Mouse (Mus musculus) midbrain, embryonic 12.5 days (tissue): ENCODE results near the gene Magi1. TPM values are rescaled to one million over a fixed set of nuclear protein-coding genes. Genes with fewer than 3 reads are reported as not detected.
"Not testable (repeated sequence)": the region's sequence is repeated elsewhere in the genome, so short reads cannot be mapped to it uniquely, and the experiment has no call there.

Experiments
- ATAC-seq: fragments of 200-750 bp; cut with Nextera tagmentation; 2 replicates; pipeline ENCODE4 v1.8.0; 2017; ENCODE audit warnings: low read depth, moderate TSS enrichment, moderate library complexity; ENCODE audit not compliant: low FRiP score
- H3K27ac ChIP-seq: fragments of 300-500 bp; sonication (generic); replicated peaks from 2 replicates; pipeline ENCODE4 v1.5.1; 2016; ENCODE audit warnings: mild to moderate bottlenecking
- H3K27me3 ChIP-seq: fragments of 300-500 bp; sonication (generic); 2 replicates; pipeline ENCODE4 v1.6.1; 2016; ENCODE audit warnings: mild to moderate bottlenecking
- H3K36me3 ChIP-seq: fragments of 300-500 bp; sonication (generic); 2 replicates; pipeline ENCODE4 v1.6.1; 2016
- H3K4me1 ChIP-seq: fragments of 300-500 bp; sonication (generic); 2 replicates; pipeline ENCODE4 v1.6.1; 2016
- H3K4me2 ChIP-seq: fragments of 300-500 bp; sonication (generic); replicated peaks from 2 replicates; pipeline ENCODE4 v1.6.1; 2016; ENCODE audit warnings: mild to moderate bottlenecking, moderate library complexity
- H3K4me3 ChIP-seq: fragments of 300-500 bp; sonication (generic); 2 replicates; pipeline ENCODE4 v1.5.1; 2016; ENCODE audit warnings: mild to moderate bottlenecking
- H3K9ac ChIP-seq: fragments of 300-500 bp; sonication (generic); replicated peaks from 2 replicates; pipeline ENCODE4 v1.6.1; 2016; ENCODE audit warnings: mild to moderate bottlenecking, moderate library complexity
- H3K9me3 ChIP-seq: fragments of 300-500 bp; sonication (generic); 2 replicates; pipeline ENCODE4 v1.6.1; 2016; ENCODE audit warnings: mild to moderate bottlenecking
- WGBS: fragments of 180-500 bp; shearing (Covaris S2); methylation state at CpG from one replicate; pipeline ENCODE4 v1.1.7; 2016; 5-methylcytosine and 5-hydroxymethylcytosine counted together
- polyA plus RNA-seq: library from polyadenylated mRNA; unstranded; fragments of >200 nt; fragmentation: Nextera tagmentation; extraction: Ambion mirVana; gene quantifications from 2 replicates; pipeline ENCODE4 v1.2.1, GENCODE M21; 2016

Magi1 gene
- polyA plus RNA-seq, 1 experiment from 2014 or later, result 45.1 TPM

DNA sequence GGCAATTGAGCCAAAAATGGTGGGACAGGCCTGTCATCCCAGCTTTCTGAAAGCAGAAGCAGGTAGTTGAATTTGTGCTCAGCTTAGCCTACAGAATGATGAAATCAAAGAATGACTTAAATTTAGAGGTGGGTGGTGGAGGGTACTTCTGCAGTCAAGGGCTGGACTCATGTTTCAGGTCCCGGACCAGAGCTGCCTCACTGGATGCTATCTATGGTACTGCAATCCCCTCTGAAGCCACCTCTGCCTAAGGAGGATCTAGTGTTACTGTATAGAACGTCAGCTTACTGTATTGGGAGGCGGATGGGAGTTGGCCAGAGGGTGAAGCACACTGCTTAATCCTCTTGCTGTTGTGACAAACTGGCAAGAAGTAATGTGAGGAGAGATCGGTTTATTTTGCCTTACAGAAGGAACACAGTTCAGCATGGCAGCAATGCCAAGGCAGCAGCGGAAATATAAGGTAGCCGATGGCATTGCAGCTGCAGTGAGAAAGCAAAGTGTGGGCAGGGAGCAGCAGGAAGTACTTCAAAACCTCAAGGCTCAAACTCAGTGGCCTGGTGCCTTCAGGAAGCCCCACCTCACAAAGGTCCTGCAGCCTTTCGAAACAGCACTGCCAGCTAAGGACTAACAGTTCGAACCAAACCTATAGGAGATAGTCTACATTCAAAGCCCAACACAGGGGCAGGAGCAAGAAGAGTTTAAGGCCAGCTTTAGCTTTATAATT, 262.3 kb downstream of the Magi1 start:
- no peaks in the 10 kb centered on the region for H3K36me3 ChIP-seq

DNA sequence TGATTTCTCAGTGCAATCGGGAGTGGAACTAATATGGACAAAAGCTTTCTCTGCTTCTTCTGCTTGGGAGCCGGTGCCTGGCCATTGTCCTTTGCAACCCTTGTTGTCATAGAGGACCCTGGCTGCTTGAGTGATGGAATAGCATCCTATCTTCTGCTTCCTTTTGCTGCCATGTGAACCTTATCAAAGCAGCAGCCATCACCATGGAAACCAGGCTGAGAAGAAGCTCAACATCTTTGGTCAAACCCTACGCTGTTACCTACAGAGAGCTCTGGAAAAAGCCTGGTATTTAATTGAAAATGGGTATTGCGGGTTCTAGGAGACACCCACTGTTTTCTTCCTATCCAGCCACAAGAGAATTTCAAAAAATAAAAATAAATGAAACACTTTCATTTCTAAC, 263.2 kb downstream of the Magi1 start:
- H3K36me3 ChIP-seq, result no peaks in the 10 kb centered on the region
- no peaks in the 10 kb centered on the region for H3K27me3 ChIP-seq
- WGBS, result 38% methylated on average over 4 of the region's 4 CpGs
- no peak overlapping the region for H3K4me3 ChIP-seq
- H3K27ac ChIP-seq, result no peak overlapping the region
- no peak for ATAC-seq
- no peaks in the 10 kb centered on the region for H3K9me3 ChIP-seq
- peaks cover 13% of the 10 kb centered on the region for H3K4me1 ChIP-seq
- H3K4me2 ChIP-seq, result no peak overlapping the region
- H3K9ac ChIP-seq, result no peak overlapping the region

More for the DNA sequence above, 262.3 kb downstream of the Magi1 start:
- no peak for ATAC-seq
- H3K9ac ChIP-seq, result no peak overlapping the region
- no peaks in the 10 kb centered on the region for H3K27me3 ChIP-seq
- H3K4me3 ChIP-seq, result no peak overlapping the region
- H3K4me1 ChIP-seq, result peaks cover 16% of the 10 kb centered on the region
- 90% methylated on average over 8 of the region's 8 CpGs for WGBS
- H3K9me3 ChIP-seq, result no peaks in the 10 kb centered on the region
- no peak overlapping the region for H3K27ac ChIP-seq
- H3K4me2 ChIP-seq, result no peak overlapping the region

DNA sequence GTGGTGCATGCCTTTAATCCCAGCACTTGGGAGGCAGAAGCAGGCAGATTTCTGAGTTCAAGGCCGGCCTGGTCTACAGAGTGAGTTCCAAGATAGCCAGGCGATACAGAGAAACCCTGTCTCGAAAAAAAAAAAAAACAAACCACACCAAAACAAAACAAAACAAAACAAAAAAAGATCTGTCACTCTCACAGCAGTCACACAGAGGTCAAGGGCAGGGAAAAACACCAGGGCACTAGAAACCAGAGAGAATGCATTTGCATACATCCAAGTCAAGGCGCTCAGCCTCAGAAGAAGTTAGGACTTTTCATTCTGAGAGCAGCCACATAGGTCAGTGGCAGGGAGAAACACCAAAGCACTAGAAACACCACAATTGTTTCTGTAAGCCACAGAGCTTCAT, 263.8 kb downstream of the Magi1 start:
- ATAC-seq, result no peak
- peaks cover 7% of the 10 kb centered on the region for H3K4me1 ChIP-seq

DNA sequence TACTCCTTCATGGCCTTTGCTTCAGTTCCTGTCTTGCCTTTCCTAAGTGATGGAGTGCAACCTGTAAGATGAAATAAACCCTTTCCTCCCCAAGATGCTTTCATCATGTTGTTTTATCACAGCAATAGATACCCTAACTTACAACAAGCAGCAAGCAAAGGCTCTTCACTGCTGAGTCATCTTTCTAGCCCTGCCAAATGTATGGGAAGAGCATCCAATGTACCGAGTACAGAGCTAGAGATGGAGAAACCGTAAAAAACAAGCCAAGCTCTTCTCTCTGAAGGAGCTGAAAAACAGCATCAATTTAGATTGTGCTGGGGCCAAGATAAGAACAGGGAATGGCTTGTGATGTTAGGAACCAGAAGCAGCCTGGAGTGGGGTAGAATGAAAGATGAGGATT, 270.0 kb downstream of the Magi1 start:
- Histone ChIP-seq H3K4me2 (no peak overlapping the region), H3K27ac (no peak overlapping the region), H3K9ac (no peak overlapping the region), H3K4me3 (no peak overlapping the region), H3K9me3 (no peaks in the 10 kb centered on the region), H3K36me3 (no peaks in the 10 kb centered on the region), H3K4me1 (peaks cover 11% of the 10 kb centered on the region), H3K27me3 (no peaks in the 10 kb centered on the region)
- 95% methylated on average over 2 of the region's 2 CpGs for WGBS
- ATAC-seq, result no peak

More for the DNA sequence above, 263.8 kb downstream of the Magi1 start:
- no peaks in the 10 kb centered on the region for H3K9me3 ChIP-seq
- WGBS, result 92% methylated on average over 4 of the region's 4 CpGs
- no peak overlapping the region for H3K4me3 ChIP-seq
- H3K27ac ChIP-seq, result no peak overlapping the region
- no peak overlapping the region for H3K9ac ChIP-seq
- H3K27me3 ChIP-seq, result no peaks in the 10 kb centered on the region
- H3K4me2 ChIP-seq, result no peak overlapping the region
- no peaks in the 10 kb centered on the region for H3K36me3 ChIP-seq

DNA sequence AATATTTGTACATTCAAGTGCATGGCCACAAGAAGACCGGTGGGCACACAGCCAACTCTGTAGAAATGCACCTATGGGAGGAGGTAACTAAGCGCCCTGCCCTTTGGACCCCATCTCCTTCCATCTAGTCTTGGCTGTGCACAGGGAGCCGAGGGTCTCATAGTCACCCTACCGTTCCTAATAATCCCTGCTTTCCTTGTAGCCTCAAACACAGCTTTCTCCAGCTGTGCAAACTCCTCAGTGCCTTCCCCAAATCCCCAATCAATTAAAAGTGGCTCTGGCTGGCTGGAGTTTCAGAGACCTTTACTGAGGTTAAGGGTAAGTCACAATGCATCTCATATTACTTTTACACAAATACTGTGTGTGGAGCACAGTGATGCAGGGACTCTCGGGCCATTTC, 271.8 kb downstream of the Magi1 start:
- H3K4me2 ChIP-seq, result no peak overlapping the region
- WGBS, result 30% methylated on average over 5 of the region's 5 CpGs
- no peak overlapping the region for H3K4me3 ChIP-seq
- H3K27me3 ChIP-seq, result no peaks in the 10 kb centered on the region
- H3K9me3 ChIP-seq, result no peaks in the 10 kb centered on the region
- no peak for ATAC-seq
- H3K36me3 ChIP-seq, result no peaks in the 10 kb centered on the region
- H3K27ac ChIP-seq, result no peak overlapping the region
- H3K9ac ChIP-seq, result no peak overlapping the region
- H3K4me1 ChIP-seq, result peaks cover 18% of the 10 kb centered on the region

GRCm38 (mm10) chr6:94011521-94011920, 272.2 kb downstream of the Magi1 start:
- Histone ChIP-seq H3K9ac (no peak overlapping the region), H3K4me3 (no peak overlapping the region), H3K27me3 (no peaks in the 10 kb centered on the region), H3K4me2 (no peak overlapping the region), H3K4me1 (peaks cover 18% of the 10 kb centered on the region), H3K36me3 (no peaks in the 10 kb centered on the region), H3K9me3 (no peaks in the 10 kb centered on the region), H3K27ac (no peak overlapping the region)
- 67% methylated on average over 6 of the region's 6 CpGs for WGBS
- ATAC-seq, result no peak

DNA sequence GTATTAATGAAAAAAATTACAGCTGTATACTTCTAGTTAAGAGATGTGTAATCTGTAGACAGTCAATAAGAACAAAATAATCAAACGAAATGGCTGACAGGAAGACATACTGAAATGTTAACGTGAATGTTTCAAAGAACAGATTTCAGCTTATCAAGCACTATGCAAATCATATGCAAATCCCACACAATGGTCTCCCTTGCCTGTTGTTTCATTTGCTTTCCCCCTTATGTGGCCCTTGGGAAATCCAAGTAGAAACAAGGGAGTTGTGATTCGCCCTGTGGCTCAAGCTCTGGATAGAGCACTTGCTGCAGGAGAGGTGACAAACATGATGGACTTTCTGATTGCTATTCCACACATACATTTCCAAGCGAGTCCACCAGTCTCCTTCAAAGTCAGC, 275.1 kb downstream of the Magi1 start:
- 63% methylated on average over 4 of the region's 4 CpGs for WGBS
- H3K27ac ChIP-seq, result no peak overlapping the region
- no peak overlapping the region for H3K4me2 ChIP-seq
- H3K36me3 ChIP-seq, result no peaks in the 10 kb centered on the region
- no peak overlapping the region for H3K9ac ChIP-seq
- H3K9me3 ChIP-seq, result no peaks in the 10 kb centered on the region
- ATAC-seq, result no peak
- H3K4me3 ChIP-seq, result no peak overlapping the region
- H3K4me1 ChIP-seq, result peaks cover 22% of the 10 kb centered on the region
- no peaks in the 10 kb centered on the region for H3K27me3 ChIP-seq

DNA sequence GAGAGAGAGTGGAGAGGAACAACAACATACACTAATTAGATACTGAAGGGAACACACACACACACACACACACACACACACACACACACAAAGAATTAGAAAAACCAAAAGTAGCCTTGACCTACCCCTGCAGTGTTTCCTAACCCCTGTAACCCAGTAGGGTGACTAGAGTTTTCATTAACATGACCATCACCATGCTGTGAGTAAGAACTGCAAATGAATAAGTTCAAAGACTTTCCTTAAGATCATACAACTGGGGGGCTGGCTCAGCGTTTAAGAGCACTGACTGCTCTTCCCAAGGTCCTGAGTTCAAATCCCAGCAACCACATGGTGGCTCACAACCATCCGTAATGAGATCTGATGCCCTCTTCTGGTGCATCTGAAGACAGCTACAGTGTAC, 280.1 kb downstream of the Magi1 start:
- H3K36me3 ChIP-seq, H3K9me3 ChIP-seq, H3K4me3 ChIP-seq, H3K27ac ChIP-seq, ATAC-seq, H3K4me2 ChIP-seq, H3K27me3 ChIP-seq, H3K9ac ChIP-seq: not testable (repeated sequence)
- H3K4me1 ChIP-seq, result peaks cover 13% of the 10 kb centered on the region; the same call in 1 of the 2 replicates
- 70% methylated on average over 2 of the region's 2 CpGs for WGBS

DNA sequence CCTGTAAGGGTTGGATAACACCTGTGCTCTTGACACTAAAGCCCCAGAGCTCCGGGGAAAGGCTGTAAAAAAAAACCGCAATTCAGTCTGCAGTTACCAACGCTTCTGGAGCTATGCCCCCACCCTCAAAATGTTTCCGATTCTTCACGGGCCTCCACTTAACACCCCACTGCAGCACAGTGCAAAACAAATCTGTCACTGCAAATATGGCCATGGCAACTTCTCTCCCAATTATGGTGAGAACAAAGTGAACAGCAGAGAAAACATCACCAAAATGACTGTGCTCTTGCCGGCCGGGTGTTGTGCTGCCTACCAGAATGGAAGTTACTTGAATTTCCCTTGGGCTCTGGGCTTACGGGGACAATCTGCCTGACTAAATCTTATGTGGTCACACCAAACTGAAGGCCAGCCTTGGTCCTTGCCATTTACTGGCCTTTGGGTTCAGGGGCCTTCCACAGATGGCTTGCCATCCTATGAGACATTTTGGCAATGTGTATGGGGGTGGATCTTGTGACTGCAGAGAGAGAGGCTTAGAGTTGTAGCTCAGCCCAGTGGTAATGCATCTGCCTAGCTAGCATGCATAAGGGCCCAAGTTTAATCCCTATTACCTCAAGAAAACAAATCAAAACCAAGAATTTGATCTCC, 286.8 kb downstream of the Magi1 start:
- H3K9me3 ChIP-seq, result no peaks in the 10 kb centered on the region
- no peak overlapping the region for H3K4me2 ChIP-seq
- H3K4me3 ChIP-seq, result no peak overlapping the region
- H3K4me1 ChIP-seq, result peaks cover 4% of the 10 kb centered on the region; the same call in 1 of the 2 replicates
- no peaks in the 10 kb centered on the region for H3K27me3 ChIP-seq
- WGBS, result 89% methylated on average over 8 of the region's 8 CpGs
- no peak for ATAC-seq
- H3K9ac ChIP-seq, result no peak overlapping the region
- H3K36me3 ChIP-seq, result no peaks in the 10 kb centered on the region
- no peak overlapping the region for H3K27ac ChIP-seq

GRCm38 (mm10) chr6:93987561-93987960, 296.2 kb downstream of the Magi1 start:
- H3K9ac ChIP-seq, result no peak overlapping the region
- H3K4me3 ChIP-seq, result no peak overlapping the region
- H3K4me2 ChIP-seq, result no peak overlapping the region
- no peaks in the 10 kb centered on the region for H3K9me3 ChIP-seq
- H3K36me3 ChIP-seq, result no peaks in the 10 kb centered on the region
- H3K4me1 ChIP-seq, result peaks cover 16% of the 10 kb centered on the region
- no peaks in the 10 kb centered on the region for H3K27me3 ChIP-seq
- WGBS, result 60% methylated on average over 3 of the region's 3 CpGs
- no peak overlapping the region for H3K27ac ChIP-seq
- no peak for ATAC-seq

GRCm38 (mm10) chr6:93985111-93985510, 298.6 kb downstream of the Magi1 start:
- no peak for ATAC-seq
- H3K9ac ChIP-seq, result no peak overlapping the region
- H3K4me3 ChIP-seq, result no peak overlapping the region
- 55% methylated on average over 9 of the region's 9 CpGs for WGBS
- no peaks in the 10 kb centered on the region for H3K27me3 ChIP-seq
- H3K4me2 ChIP-seq, result no peak overlapping the region
- no peaks in the 10 kb centered on the region for H3K36me3 ChIP-seq
- no peak overlapping the region for H3K27ac ChIP-seq
- H3K9me3 ChIP-seq, result no peaks in the 10 kb centered on the region
- H3K4me1 ChIP-seq, result peaks cover 18% of the 10 kb centered on the region

GRCm38 (mm10) chr6:93983551-93983950, 300.2 kb downstream of the Magi1 start:
- Histone ChIP-seq H3K4me1 (peaks cover 15% of the 10 kb centered on the region), H3K36me3 (no peaks in the 10 kb centered on the region)
- 83% methylated on average over 3 of the region's 3 CpGs for WGBS

More at GRCm38 (mm10) chr6:93983551-93983950, 300.2 kb downstream of the Magi1 start:
- H3K27ac ChIP-seq, result no peak overlapping the region
- no peak overlapping the region for H3K9ac ChIP-seq
- H3K4me3 ChIP-seq, result no peak overlapping the region
- no peaks in the 10 kb centered on the region for H3K9me3 ChIP-seq
- ATAC-seq, result no peak
- no peak overlapping the region for H3K4me2 ChIP-seq
- no peaks in the 10 kb centered on the region for H3K27me3 ChIP-seq
